Mouse (Mus musculus): ENCODE results near the gene Tmcc2.

Tmcc2 gene

GRCm38 (mm10) chr1:132387943-132388342, 3.1 kb downstream of the Tmcc2 start:
- Histone ChIP-seq H3K36me3 (ENCODE audit: insufficient read depth, low read length) (peaks cover 3% of the 10 kb centered on the region; the same call in 1 of the 2 replicates), H3K4me3 (replicated peaks; ENCODE audit: low read length) (no peak overlapping the region), H3K27me3 (ENCODE audit: insufficient read depth, low read length) (peaks cover 32% of the 10 kb centered on the region), H3K4me1 (replicated peaks; ENCODE audit: low read depth, low read length) (peaks cover 49% of the 10 kb centered on the region), H3K9me3 (ENCODE audit: low read length) (peaks cover 4% of the 10 kb centered on the region; the same call in 1 of the 2 replicates)
- TF ChIP-seq POU5F1 (IDR thresholded peaks at IDR 0.05; ENCODE audit: borderline replicate concordance, low read length) (no peak), CTCF (conservative IDR thresholded peaks at IDR 0.05; ENCODE audit: low read length) (no peak), NANOG (IDR thresholded peaks at IDR 0.05; ENCODE audit: borderline replicate concordance, low read length) (no peak)

- peaks cover 4% of the 10 kb centered on the region; the same call in 1 of the 2 replicates for H3K9me3 ChIP-seq (ENCODE audit: low read length)
- TF ChIP-seq NANOG (IDR thresholded peaks at IDR 0.05; ENCODE audit: borderline replicate concordance, low read length) (no peak), POU5F1 (IDR thresholded peaks at IDR 0.05; ENCODE audit: borderline replicate concordance, low read length) (no peak), CTCF (conservative IDR thresholded peaks at IDR 0.05; ENCODE audit: low read length) (no peak)
- H3K4me1 ChIP-seq (replicated peaks; ENCODE audit: low read depth, low read length): peaks cover 50% of the 10 kb centered on the region
- peaks cover 33% of the 10 kb centered on the region for H3K27me3 ChIP-seq (ENCODE audit: insufficient read depth, low read length)
- H3K4me3 ChIP-seq (replicated peaks; ENCODE audit: low read length): no peak overlapping the region
- peaks cover 3% of the 10 kb centered on the region; the same call in 1 of the 2 replicates for H3K36me3 ChIP-seq (ENCODE audit: insufficient read depth, low read length)
These were observed 4.8 kb downstream of the Tmcc2 start for GRCm38 (mm10) chr1:132386266-132386665.

- H3K27me3 ChIP-seq (ENCODE audit: insufficient read depth, low read length): peaks cover 33% of the 10 kb centered on the region
- peaks cover 4% of the 10 kb centered on the region; the same call in 1 of the 2 replicates for H3K9me3 ChIP-seq (ENCODE audit: low read length)
- peaks cover 3% of the 10 kb centered on the region; the same call in 1 of the 2 replicates for H3K36me3 ChIP-seq (ENCODE audit: insufficient read depth, low read length)
- H3K4me1 ChIP-seq (replicated peaks; ENCODE audit: low read depth, low read length): peaks cover 50% of the 10 kb centered on the region
- no peak overlapping the region for H3K4me3 ChIP-seq (replicated peaks; ENCODE audit: low read length)
- no peak for TF ChIP-seq POU5F1 (IDR thresholded peaks at IDR 0.05; ENCODE audit: borderline replicate concordance, low read length)
- no peak for TF ChIP-seq NANOG (IDR thresholded peaks at IDR 0.05; ENCODE audit: borderline replicate concordance, low read length)
- no peak for TF ChIP-seq CTCF (conservative IDR thresholded peaks at IDR 0.05; ENCODE audit: low read length)
These were observed 5.4 kb downstream of the Tmcc2 start for GRCm38 (mm10) chr1:132385711-132386110.

DNA sequence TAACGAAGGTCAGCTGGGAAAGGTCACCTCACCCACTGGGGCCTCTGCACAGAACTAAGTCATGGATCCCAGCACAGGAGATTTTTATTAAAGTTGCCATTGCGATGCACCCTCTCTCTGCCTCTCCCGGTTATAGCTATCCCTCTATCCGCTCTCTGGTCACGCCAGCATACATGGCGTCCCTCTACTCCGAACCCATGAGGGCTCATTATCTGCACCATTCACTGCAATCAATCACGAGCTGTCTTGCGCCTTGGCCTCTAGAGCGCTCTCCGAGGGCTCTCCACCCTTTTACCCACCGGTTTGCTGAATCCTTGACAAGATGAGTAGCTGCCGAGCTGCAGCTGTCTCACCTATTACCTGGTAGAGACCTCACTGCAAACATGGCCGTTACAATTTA, 5.8 kb downstream of the Tmcc2 start:
- no peak overlapping the region for H3K4me3 ChIP-seq (replicated peaks; ENCODE audit: low read length)
- peaks cover 32% of the 10 kb centered on the region for H3K27me3 ChIP-seq (ENCODE audit: insufficient read depth, low read length)
- TF ChIP-seq POU5F1 (IDR thresholded peaks at IDR 0.05; ENCODE audit: borderline replicate concordance, low read length): no peak
- TF ChIP-seq NANOG (IDR thresholded peaks at IDR 0.05; ENCODE audit: borderline replicate concordance, low read length): no peak
- H3K4me1 ChIP-seq (replicated peaks; ENCODE audit: low read depth, low read length): peaks cover 48% of the 10 kb centered on the region
- peaks cover 3% of the 10 kb centered on the region; the same call in 1 of the 2 replicates for H3K36me3 ChIP-seq (ENCODE audit: insufficient read depth, low read length)
- H3K9me3 ChIP-seq (ENCODE audit: low read length): peaks cover 4% of the 10 kb centered on the region; the same call in 1 of the 2 replicates

GRCm38 (mm10) chr1:132384001-132384554, 7.0 kb downstream of the Tmcc2 start:
- H3K4me1 ChIP-seq (replicated peaks; ENCODE audit: low read depth, low read length): peaks cover 50% of the 10 kb centered on the region
- H3K9me3 ChIP-seq (ENCODE audit: low read length): no peaks in the 10 kb centered on the region
- H3K27me3 ChIP-seq (ENCODE audit: insufficient read depth, low read length): peaks cover 39% of the 10 kb centered on the region
- no peak overlapping the region for H3K4me3 ChIP-seq (replicated peaks; ENCODE audit: low read length)
- no peak for TF ChIP-seq CTCF (conservative IDR thresholded peaks at IDR 0.05; ENCODE audit: low read length)
- peaks cover 3% of the 10 kb centered on the region; the same call in 1 of the 2 replicates for H3K36me3 ChIP-seq (ENCODE audit: insufficient read depth, low read length)

DNA sequence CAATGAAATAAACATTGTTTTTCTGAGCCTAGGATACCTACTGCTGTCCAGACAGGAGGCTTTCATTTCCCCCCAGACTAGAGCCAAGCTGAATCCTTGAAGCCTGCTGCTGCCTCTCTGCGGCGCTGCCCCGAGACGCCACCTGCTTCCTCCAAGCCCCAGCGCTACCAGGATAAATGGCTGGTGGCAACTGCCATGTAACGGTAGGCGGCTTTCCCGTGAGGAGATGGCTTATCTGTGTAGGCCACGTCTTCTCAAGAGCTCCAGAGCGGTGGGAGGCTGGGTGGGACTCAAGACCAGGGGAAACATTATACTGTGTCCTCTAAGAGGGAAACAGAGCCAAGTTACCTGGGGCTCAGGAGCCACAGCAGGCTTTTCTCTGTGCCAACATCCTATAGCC, 9.2 kb downstream of the Tmcc2 start:
- H3K36me3 ChIP-seq (ENCODE audit: insufficient read depth, low read length): no peaks in the 10 kb centered on the region
- TF ChIP-seq POU5F1 (IDR thresholded peaks at IDR 0.05; ENCODE audit: borderline replicate concordance, low read length) (no peak), CTCF (conservative IDR thresholded peaks at IDR 0.05; ENCODE audit: low read length) (no peak), NANOG (IDR thresholded peaks at IDR 0.05; ENCODE audit: borderline replicate concordance, low read length) (no peak)

DNA sequence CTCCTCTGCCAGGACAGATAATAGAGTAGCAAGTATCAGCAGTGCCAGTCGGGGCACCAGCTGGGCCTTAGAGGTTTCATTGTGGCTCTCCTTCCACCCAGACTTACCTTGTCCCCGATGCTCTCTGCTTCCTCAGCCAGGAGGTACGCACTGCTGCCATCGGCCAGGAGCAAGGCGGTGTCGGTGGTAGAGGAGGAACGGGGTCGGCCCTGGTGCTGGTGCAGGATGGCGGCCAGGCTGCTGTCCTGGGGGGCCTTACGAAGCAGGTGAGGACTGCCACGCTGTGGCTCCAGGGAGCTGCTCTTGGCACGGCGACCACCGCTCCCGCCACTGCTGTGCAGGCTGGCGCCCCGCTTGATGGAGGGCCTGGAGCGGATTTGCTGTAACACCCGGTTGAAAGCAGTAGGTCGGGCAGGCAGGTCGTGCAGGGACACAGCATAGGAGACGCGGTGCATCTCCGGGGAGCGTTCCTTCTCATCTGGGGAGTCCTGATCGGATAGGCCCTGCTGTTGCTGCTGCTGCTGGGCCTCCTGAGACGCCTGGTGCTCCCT, 10.5 kb downstream of the Tmcc2 start:
- H3K27me3 ChIP-seq (ENCODE audit: insufficient read depth, low read length): peaks cover 45% of the 10 kb centered on the region
- TF ChIP-seq NANOG (IDR thresholded peaks at IDR 0.05; ENCODE audit: borderline replicate concordance, low read length): no peak
- no peak for TF ChIP-seq POU5F1 (IDR thresholded peaks at IDR 0.05; ENCODE audit: borderline replicate concordance, low read length)
- no peak for TF ChIP-seq CTCF (conservative IDR thresholded peaks at IDR 0.05; ENCODE audit: low read length)
- H3K9me3 ChIP-seq (ENCODE audit: low read length): no peaks in the 10 kb centered on the region
- no peaks in the 10 kb centered on the region for H3K36me3 ChIP-seq (ENCODE audit: insufficient read depth, low read length)
- H3K4me3 ChIP-seq (replicated peaks; ENCODE audit: low read length): peak overlapping the region; percentile 68
- peaks cover 67% of the 10 kb centered on the region for H3K4me1 ChIP-seq (replicated peaks; ENCODE audit: low read depth, low read length)

More for the DNA sequence above, 9.2 kb downstream of the Tmcc2 start:
- Histone ChIP-seq H3K9me3 (ENCODE audit: low read length) (no peaks in the 10 kb centered on the region), H3K4me3 (replicated peaks; ENCODE audit: low read length) (no peak overlapping the region), H3K27me3 (ENCODE audit: insufficient read depth, low read length) (peaks cover 46% of the 10 kb centered on the region), H3K4me1 (replicated peaks; ENCODE audit: low read depth, low read length) (peaks cover 58% of the 10 kb centered on the region)

GRCm38 (mm10) chr1:132377811-132378210, 13.3 kb downstream of the Tmcc2 start:
- peaks cover 44% of the 10 kb centered on the region for H3K27me3 ChIP-seq (ENCODE audit: insufficient read depth, low read length)
- no peaks in the 10 kb centered on the region for H3K36me3 ChIP-seq (ENCODE audit: insufficient read depth, low read length)
- H3K4me1 ChIP-seq (replicated peaks; ENCODE audit: low read depth, low read length): peaks cover 77% of the 10 kb centered on the region
- H3K9me3 ChIP-seq (ENCODE audit: low read length): no peaks in the 10 kb centered on the region
- no peak for TF ChIP-seq CTCF (conservative IDR thresholded peaks at IDR 0.05; ENCODE audit: low read length)
- TF ChIP-seq POU5F1 (IDR thresholded peaks at IDR 0.05; ENCODE audit: borderline replicate concordance, low read length): no peak
- TF ChIP-seq NANOG (IDR thresholded peaks at IDR 0.05; ENCODE audit: borderline replicate concordance, low read length): no peak
- H3K4me3 ChIP-seq (replicated peaks; ENCODE audit: low read length): no peak overlapping the region

DNA sequence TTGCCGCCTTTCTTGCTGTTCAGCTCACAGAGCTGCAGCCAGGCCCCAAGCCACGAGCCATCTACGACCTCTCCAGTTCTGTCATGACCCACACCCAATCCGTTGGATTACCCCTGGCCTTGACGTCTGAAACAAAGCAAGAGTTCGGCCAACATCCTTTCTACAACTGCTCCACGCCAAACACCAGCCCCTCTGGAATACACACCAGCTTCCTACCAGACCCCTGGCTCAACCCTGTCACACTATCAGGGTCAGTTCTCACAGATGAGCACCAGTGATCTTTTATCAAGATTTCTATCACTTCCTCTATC, 14.1 kb downstream of the Tmcc2 start:
- TF ChIP-seq POU5F1 (IDR thresholded peaks at IDR 0.05; ENCODE audit: borderline replicate concordance, low read length) (no peak), NANOG (IDR thresholded peaks at IDR 0.05; ENCODE audit: borderline replicate concordance, low read length) (no peak), CTCF (conservative IDR thresholded peaks at IDR 0.05; ENCODE audit: low read length) (no peak)
- H3K27me3 ChIP-seq (ENCODE audit: insufficient read depth, low read length): peaks cover 37% of the 10 kb centered on the region
- no peak overlapping the region for H3K4me3 ChIP-seq (replicated peaks; ENCODE audit: low read length)
- no peaks in the 10 kb centered on the region for H3K9me3 ChIP-seq (ENCODE audit: low read length)
- H3K4me1 ChIP-seq (replicated peaks; ENCODE audit: low read depth, low read length): peaks cover 84% of the 10 kb centered on the region
- no peaks in the 10 kb centered on the region for H3K36me3 ChIP-seq (ENCODE audit: insufficient read depth, low read length)

Data from E14TG2a.4 (cell line).